Mouse (Mus musculus) kidney, adult 2 months (tissue): Measurements from ENCODE around the gene Fam129c. TPM values are rescaled to one million over a fixed set of nuclear protein-coding genes. Genes with fewer than 3 reads are reported as not detected.

Experiments used
- DNase-seq: peaks from one replicate; pipeline ENCODE4 v3.0.0; 2021
- H3K27ac ChIP-seq: fragments of 200-500 bp; 2 replicates; pipeline ENCODE4 v1.5.1; 2012; ENCODE audit warnings: low read depth, low read length, control low read depth, inconsistent platforms; ENCODE audit not compliant: insufficient read depth
- H3K27me3 ChIP-seq: fragments of 200-500 bp; replicated peaks from 2 replicates; pipeline ENCODE4 v1.6.1; 2012; ENCODE audit warnings: mild to moderate bottlenecking, moderate library complexity, low read length, inconsistent platforms; ENCODE audit not compliant: control insufficient read depth, insufficient read depth
- H3K36me3 ChIP-seq: fragments of 200-500 bp; 2 replicates; pipeline ENCODE4 v1.6.1; 2012; ENCODE audit warnings: mild to moderate bottlenecking, moderate library complexity, low read length, inconsistent platforms; ENCODE audit not compliant: control insufficient read depth, insufficient read depth
- H3K4me1 ChIP-seq: fragments of 200-500 bp; 2 replicates; pipeline ENCODE4 v1.6.1; 2011; ENCODE audit warnings: low read length; ENCODE audit not compliant: control insufficient read depth, insufficient read depth
- H3K4me3 ChIP-seq: fragments of 200-500 bp; 2 replicates; pipeline ENCODE4 v1.5.1; 2011; ENCODE audit warnings: mild to moderate bottlenecking, low read depth, low read length, control low read depth; ENCODE audit not compliant: insufficient read depth
- CTCF ChIP-seq: fragments of 200-500 bp; conservative IDR thresholded peaks from 2 replicates; pipeline ENCODE4 v1.5.1; 2011; ENCODE audit warnings: low read depth, mild to moderate bottlenecking, control low read depth, low read length, moderate library complexity, mixed read lengths; ENCODE audit not compliant: insufficient read depth, insufficient read length
- POLR2A ChIP-seq: fragments of 200-500 bp; IDR thresholded peaks from one replicate; pipeline ENCODE4 v1.6.1; 2011; ENCODE audit warnings: low read depth, low read length, control low read depth
- WGBS: fragments of 180-500 bp; shearing (Covaris S2); methylation state at CpG from one replicate; pipeline ENCODE4 v1.1.7; 2018; 5-methylcytosine and 5-hydroxymethylcytosine counted together
- polyA plus RNA-seq: library from polyadenylated mRNA; depleted of rRNA; stranded (reverse); fragments of >200 nt; gene quantifications from 2 replicates; pipeline ENCODE4 v1.2.3, GENCODE M21; 2012

Fam129c gene
- polyA plus RNA-seq, 1 experiment = 2.4 TPM

- TF ChIP-seq CTCF (no peak), POLR2A (no peak)
- Histone ChIP-seq H3K27ac (peak overlapping the region; percentile 84), H3K36me3 (no peaks in the 10 kb centered on the region), H3K4me3 (no peak overlapping the region), H3K27me3 (no peaks in the 10 kb centered on the region), H3K4me1 (peaks cover 20% of the 10 kb centered on the region; the same call in 1 of the 2 replicates)
- WGBS = 67% methylated on average over 7 of the region's 7 CpGs
- no peak for DNase-seq
These were observed 29.9 kb upstream of the Fam129c start for GRCm38 (mm10) chr8:71567587-71567986.

DNA sequence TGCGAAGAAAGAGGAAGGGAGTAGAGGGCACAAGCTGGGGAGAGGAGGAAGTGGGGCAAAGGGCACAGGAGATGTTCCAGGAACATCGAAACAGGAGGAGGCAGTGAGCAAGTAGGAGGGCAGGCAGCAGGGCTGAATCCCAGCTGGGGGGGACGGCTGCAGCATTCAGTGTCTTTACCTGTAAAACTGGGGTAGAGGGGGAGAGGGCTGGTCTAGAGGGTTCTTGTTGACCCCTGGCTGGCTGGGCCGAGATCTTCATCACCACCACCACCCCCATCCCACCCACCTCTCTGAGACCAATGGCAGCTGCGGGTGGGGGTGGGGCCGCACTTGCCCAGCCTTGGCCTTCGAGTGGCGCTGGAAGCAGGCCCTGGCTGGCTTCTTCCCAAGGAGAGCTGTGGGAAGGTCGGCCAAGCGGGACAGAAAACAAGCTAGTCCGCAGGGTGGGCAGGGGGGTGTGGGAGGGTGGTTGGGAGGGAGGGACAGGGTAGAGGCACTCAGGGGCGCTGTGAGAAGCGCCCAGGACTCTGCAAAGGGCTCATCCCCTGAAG is 29.0 kb upstream of the Fam129c start, which contains the start of gene Slc27a1:
Gene Slc27a1 (plus strand): TSS at position 496 of the 551 bp plus-strand sequence.
- DNase-seq = peak; percentile 94
- TF ChIP-seq POLR2A (no peak), CTCF (no peak)
- Histone ChIP-seq H3K27ac (peak within 1 kb of the TSS; percentile 90), H3K4me1 (peaks cover 17% of the 10 kb centered on the region; the same call in 1 of the 2 replicates), H3K27me3 (no peaks in the 10 kb centered on the region), H3K4me3 (peak within 1 kb of the TSS; percentile 75), H3K36me3 (no peaks in the 10 kb centered on the region)
- WGBS = 11% methylated on average over 13 of the region's 13 CpGs

DNA sequence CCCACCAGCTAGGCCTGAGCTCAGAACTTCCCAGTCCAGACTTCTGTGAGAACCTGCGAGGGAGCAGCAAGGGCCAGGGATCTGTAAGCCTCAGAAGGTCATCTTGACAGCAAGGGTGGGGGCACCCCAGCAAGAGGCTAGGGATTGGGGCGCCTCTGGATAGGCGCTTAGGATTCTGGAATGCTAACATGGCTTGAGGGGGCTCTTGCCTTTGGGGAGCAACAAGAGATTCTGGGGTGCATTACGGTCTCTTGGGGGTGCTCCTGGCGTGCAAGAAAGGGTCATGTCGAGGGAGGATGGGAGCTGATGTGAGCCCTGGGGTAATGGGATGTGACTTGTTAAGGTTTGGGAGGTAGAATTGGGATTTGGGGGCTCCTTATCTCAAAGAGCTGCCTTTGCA is 28.5 kb upstream of the Fam129c start:
- TF ChIP-seq POLR2A (no peak), CTCF (no peak)
- DNase-seq = no peak
- H3K4me1 ChIP-seq = peaks cover 17% of the 10 kb centered on the region; the same call in 1 of the 2 replicates
- H3K27me3 ChIP-seq = no peaks in the 10 kb centered on the region
- no peaks in the 10 kb centered on the region for H3K36me3 ChIP-seq
- peak overlapping the region; percentile 90 for H3K27ac ChIP-seq
- 30% methylated on average over 6 of the region's 6 CpGs for WGBS
- peak overlapping the region; percentile 75 for H3K4me3 ChIP-seq

DNA sequence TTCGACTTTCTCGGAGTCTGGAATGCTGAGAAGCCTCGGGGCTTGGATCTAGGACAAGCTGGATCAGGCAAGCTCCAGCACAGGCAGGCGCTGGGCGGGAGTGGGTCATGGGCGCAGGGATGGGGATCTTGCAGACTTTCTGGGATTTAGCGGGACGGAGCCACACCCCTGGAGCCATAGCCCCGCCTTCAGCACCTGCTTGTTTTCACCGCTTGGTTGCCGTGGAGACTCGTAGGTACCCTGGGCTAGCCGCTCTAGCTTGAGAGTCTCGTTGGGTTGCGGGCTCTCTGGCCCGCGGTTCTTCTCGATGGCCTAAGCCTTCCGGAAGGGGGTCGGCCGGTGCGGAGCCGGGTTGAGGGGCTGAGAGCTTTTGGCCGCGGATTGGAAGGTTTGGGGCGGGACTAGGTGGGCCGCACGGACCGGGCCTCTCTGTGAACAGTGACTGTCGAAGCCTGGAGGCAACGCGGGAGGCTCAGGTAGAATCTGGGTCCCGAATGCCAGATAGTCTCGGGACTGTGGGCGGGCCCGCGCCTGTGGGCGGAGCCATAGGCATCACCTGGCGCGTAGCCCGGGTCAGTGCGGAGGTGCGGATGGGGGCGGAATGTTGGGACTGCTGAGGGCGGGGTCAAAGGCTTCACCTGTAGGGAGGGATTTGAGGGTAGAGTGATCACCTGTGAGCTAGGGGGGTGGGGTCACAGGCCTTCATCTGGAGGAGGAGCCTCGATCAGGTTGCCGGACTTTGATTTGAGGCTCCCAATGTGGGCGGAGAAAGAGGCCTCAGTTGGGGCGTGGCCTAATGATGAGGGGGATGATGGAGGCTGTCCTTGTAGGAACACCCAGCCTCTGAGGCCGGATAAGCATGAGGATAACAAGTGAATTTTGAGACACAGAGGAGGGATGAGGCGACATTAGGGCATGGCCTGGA is 27.8 kb upstream of the Fam129c start:
- peak; percentile 25 for TF ChIP-seq POLR2A
- no peak for TF ChIP-seq CTCF
- H3K4me3 ChIP-seq = peak overlapping the region; percentile 75
- no peaks in the 10 kb centered on the region for H3K27me3 ChIP-seq
- peaks cover 17% of the 10 kb centered on the region; the same call in 1 of the 2 replicates for H3K4me1 ChIP-seq
- WGBS = 3% methylated on average over 51 of the region's 51 CpGs
- peak; percentile 98 for DNase-seq
- H3K36me3 ChIP-seq = no peaks in the 10 kb centered on the region
- H3K27ac ChIP-seq = peak overlapping the region; percentile 94

GRCm38 (mm10) chr8:71570291-71570954 is 27.0 kb upstream of the Fam129c start:
- Histone ChIP-seq H3K4me1 (peaks cover 17% of the 10 kb centered on the region; the same call in 1 of the 2 replicates), H3K36me3 (no peaks in the 10 kb centered on the region), H3K4me3 (peak overlapping the region; percentile 75), H3K27ac (peak overlapping the region; percentile 94), H3K27me3 (no peaks in the 10 kb centered on the region)
- 1% methylated on average over 41 of the region's 41 CpGs for WGBS
- no peak for TF ChIP-seq POLR2A
- TF ChIP-seq CTCF = no peak
- DNase-seq = peak; percentile 99

- H3K27me3 ChIP-seq = no peaks in the 10 kb centered on the region
- TF ChIP-seq CTCF (no peak; the same call in 1 of the 2 replicates), POLR2A (no peak)
- no peak overlapping the region for H3K4me3 ChIP-seq
- H3K36me3 ChIP-seq = no peaks in the 10 kb centered on the region
- 66% methylated on average over 2 of the region's 2 CpGs for WGBS
- peaks cover 17% of the 10 kb centered on the region; the same call in 1 of the 2 replicates for H3K4me1 ChIP-seq
- DNase-seq = no peak
- H3K27ac ChIP-seq = no peak overlapping the region
These were observed 25.4 kb upstream of the Fam129c start for GRCm38 (mm10) chr8:71572077-71572476.
